Comparison of ENCODE assay signal across 14 mouse cellular contexts in genomic region chr6:136884766-136885165, GRCm38 (mm10). TPM values are rescaled to one million over a fixed set of nuclear protein-coding genes. Genes with fewer than 3 reads are reported as not detected.
DNase-seq lines count a peak whose midpoint lies in the region; ATAC-seq and TF ChIP-seq lines count a peak whose summit lies in the region.
"Not testable (repeated sequence)": the region's sequence is repeated elsewhere in the genome, so short reads cannot be mapped to it uniquely, and the experiment has no call there.
"Had no signal": no experiment of that assay in that cellular context is flagged by ENCODE, and none has a peak within 500 bp of the region (broad histone marks: within the 10 kb centered on the region; RNA-seq: fewer than 3 reads in every experiment).

No protein-coding gene starts in this region.

- not testable (repeated sequence) for H3K4me1 ChIP-seq in kidney, adult 2 months (ENCODE audit: control insufficient read depth, insufficient read depth, low read length); kidney, postnatal 0 days (replicated peaks; ENCODE audit: insufficient read depth, low read length)
- H3K4me1 ChIP-seq in kidney, embryonic 15.5 days: peaks cover 21% of the 10 kb centered on the region

- not testable (repeated sequence) for H3K9ac ChIP-seq in kidney, embryonic 15.5 days; kidney, postnatal 0 days (ENCODE audit: low read depth, low read length)

- 0 out of 2 replicates have a peak, but pooled peaks have one; percentile 36 for ATAC-seq in kidney, embryonic 15.5 days (replicated peaks; ENCODE audit: low FRiP score)
- not testable (repeated sequence) for ATAC-seq in kidney, postnatal 0 days (replicated peaks; ENCODE audit: low FRiP score, low read depth)

- DNase-seq in kidney, adult 2 months: peak; percentile 57
- DNase-seq in kidney, postnatal 0 days (ENCODE audit: low spot score): peak; percentile 53
- DNase-seq in kidney, postnatal 14 days: peak; percentile 60

- not testable (repeated sequence) for H3K4me3 ChIP-seq in kidney, adult 2 months (ENCODE audit: insufficient read depth, low read depth, low read length); kidney, embryonic 15.5 days (replicated peaks); kidney, postnatal 0 days (replicated peaks; ENCODE audit: low read depth, low read length)

- H3K27me3 ChIP-seq in kidney, adult 2 months (replicated peaks; ENCODE audit: control insufficient read depth, insufficient read depth, low read length); kidney, embryonic 15.5 days; kidney, postnatal 0 days (ENCODE audit: insufficient read depth, low read length): not testable (repeated sequence)

- not testable (repeated sequence) for H3K4me2 ChIP-seq in kidney, embryonic 15.5 days; kidney, postnatal 0 days (ENCODE audit: low read length)

- not testable (repeated sequence) for TF ChIP-seq CTCF in kidney, adult 2 months (conservative IDR thresholded peaks at IDR 0.05; ENCODE audit: insufficient read depth, insufficient read length, low read depth, low read length); kidney, postnatal 0 days (IDR thresholded peaks at IDR 0.05; ENCODE audit: low read depth)

- WGBS in kidney, adult 2 months: 26% methylated on average over 1 of the region's 1 CpGs
- WGBS in kidney, embryonic 15.5 days: 21% methylated on average over 1 of the region's 1 CpGs
- 28% methylated on average over 1 of the region's 1 CpGs for WGBS in kidney, postnatal 0 days

- H3K36me3 ChIP-seq in kidney, adult 2 months (ENCODE audit: control insufficient read depth, insufficient read depth, low read length); kidney, embryonic 15.5 days; kidney, postnatal 0 days (ENCODE audit: insufficient read depth, low read length): not testable (repeated sequence)

- H3K27ac ChIP-seq in kidney, adult 2 months (ENCODE audit: insufficient read depth, low read depth, low read length); kidney, embryonic 15.5 days; kidney, postnatal 0 days: not testable (repeated sequence)

- H3K9me3 ChIP-seq in kidney, embryonic 15.5 days (replicated peaks); kidney, postnatal 0 days (replicated peaks; ENCODE audit: low read length): not testable (repeated sequence)

- not testable (repeated sequence) for TF ChIP-seq POLR2A in kidney, adult 2 months (IDR thresholded peaks at IDR 0.05; ENCODE audit: low read depth, low read length)

RNA-seq across cellular contexts. Expression of gene Mgp, which starts 9.1 kb away (rescaled TPM):
- polyA plus RNA-seq in kidney, adult 2 months (2012; rRNA removed): 725 and 868 TPM in 2 replicates
- 210 and 216 TPM in 2 replicates for polyA plus RNA-seq in kidney, embryonic 15.5 days (2015; fragmentation: Nextera tagmentation; extraction: Ambion mirVana)
- polyA plus RNA-seq in kidney, postnatal 0 days (2015; fragmentation: Nextera tagmentation; extraction: Ambion mirVana): 605 and 626 TPM in 2 replicates
- polyA plus RNA-seq: erythroblast, embryonic 14.5 days had no signal

RNA-seq across cellular contexts. Expression of gene Art4, which starts 27.2 kb away (rescaled TPM):
- 4.9 TPM in 2 replicates for polyA plus RNA-seq in kidney, adult 2 months (2012; rRNA removed)
- polyA plus RNA-seq in kidney, embryonic 15.5 days (2015; fragmentation: Nextera tagmentation; extraction: Ambion mirVana): 5.2 and 5.9 TPM in 2 replicates
- polyA plus RNA-seq in kidney, postnatal 0 days (2015; fragmentation: Nextera tagmentation; extraction: Ambion mirVana): 7.4 and 9.3 TPM in 2 replicates
- polyA plus RNA-seq: C2C12; forebrain, embryonic 14.5 days had no signal

RNA-seq across cellular contexts. Expression of gene Erp27, which starts 37.2 kb away (rescaled TPM):
- 0.15 TPM in 1 of 2 replicates, not detected in the other for polyA plus RNA-seq in kidney, adult 2 months (2012; rRNA removed)
- 0.23 and 0.38 TPM in 2 replicates for polyA plus RNA-seq in kidney, embryonic 15.5 days (2015; fragmentation: Nextera tagmentation; extraction: Ambion mirVana)
- polyA plus RNA-seq in kidney, postnatal 0 days (2015; fragmentation: Nextera tagmentation; extraction: Ambion mirVana): 0.23 and 0.34 TPM in 2 replicates
- polyA plus RNA-seq: adrenal gland, adult 2 months; embryonic facial prominence, embryonic 11.5 days; erythroblast, embryonic 14.5 days; forebrain, embryonic 10.5 days; forebrain, embryonic 12.5 days had no signal

RNA-seq across cellular contexts. Expression of gene Pde6h, which starts 38.9 kb away (rescaled TPM):
- polyA plus RNA-seq in kidney, adult 2 months (2012; rRNA removed): 0.58 and 0.64 TPM in 2 replicates
- polyA plus RNA-seq in kidney, embryonic 15.5 days (2015; fragmentation: Nextera tagmentation; extraction: Ambion mirVana): 0.26 and 0.40 TPM in 2 replicates
- 0.04 and 0.67 TPM in 2 replicates for polyA plus RNA-seq in kidney, postnatal 0 days (2015; fragmentation: Nextera tagmentation; extraction: Ambion mirVana)
- polyA plus RNA-seq: adrenal gland, adult 2 months; embryonic facial prominence, embryonic 11.5 days; embryonic facial prominence, embryonic 13.5 days; embryonic facial prominence, embryonic 15.5 days; erythroblast, embryonic 14.5 days; forebrain, embryonic 10.5 days; forebrain, embryonic 12.5 days; forebrain, embryonic 14.5 days; forebrain, embryonic 16.5 days had no signal

RNA-seq across cellular contexts. Expression of gene Smco3, which starts 49.5 kb away (rescaled TPM):
- 0.59 and 0.81 TPM in 2 replicates for polyA plus RNA-seq in kidney, adult 2 months (2012; rRNA removed)
- 1.7 and 2.3 TPM in 2 replicates for polyA plus RNA-seq in kidney, embryonic 15.5 days (2015; fragmentation: Nextera tagmentation; extraction: Ambion mirVana)
- polyA plus RNA-seq in kidney, postnatal 0 days (2015; fragmentation: Nextera tagmentation; extraction: Ambion mirVana): 2.1 TPM in 2 replicates
- polyA plus RNA-seq: adrenal gland, adult 2 months; erythroblast, embryonic 14.5 days; forebrain, embryonic 10.5 days had no signal
